Mouse (Mus musculus) kidney, embryonic 15.5 days (tissue): ENCODE measurements around the gene Gmds. TPM values are rescaled to one million over a fixed set of nuclear protein-coding genes. Genes with fewer than 3 reads are reported as not detected.

ENCODE experiments used
- ATAC-seq: fragments of 200-750 bp; cut with Nextera tagmentation; replicated peaks from 2 replicates; pipeline ENCODE4 v1.8.0; 2017; ENCODE audit warnings: moderate TSS enrichment; ENCODE audit not compliant: low FRiP score
- H3K27ac ChIP-seq: fragments of 300-500 bp; sonication (generic); 2 replicates; pipeline ENCODE4 v1.5.1; 2015; ENCODE audit warnings: mild to moderate bottlenecking, inconsistent platforms
- H3K27me3 ChIP-seq: fragments of 300-500 bp; sonication (generic); 2 replicates; pipeline ENCODE4 v1.6.1; 2015; ENCODE audit warnings: inconsistent platforms
- H3K36me3 ChIP-seq: fragments of 300-500 bp; sonication (generic); 2 replicates; pipeline ENCODE4 v1.6.1; 2015; ENCODE audit warnings: inconsistent platforms
- H3K4me1 ChIP-seq: fragments of 300-500 bp; sonication (generic); 2 replicates; pipeline ENCODE4 v1.6.1; 2015; ENCODE audit warnings: inconsistent platforms
- H3K4me2 ChIP-seq: fragments of 300-500 bp; sonication (generic); 2 replicates; pipeline ENCODE4 v1.6.1; 2015; ENCODE audit warnings: moderate library complexity, mild to moderate bottlenecking, inconsistent platforms
- H3K4me3 ChIP-seq: fragments of 300-500 bp; sonication (generic); replicated peaks from 2 replicates; pipeline ENCODE4 v1.5.1; 2015; ENCODE audit warnings: mild to moderate bottlenecking, inconsistent platforms
- H3K9ac ChIP-seq: fragments of 300-500 bp; sonication (generic); 2 replicates; pipeline ENCODE4 v1.6.1; 2015; ENCODE audit warnings: mild to moderate bottlenecking, inconsistent platforms
- H3K9me3 ChIP-seq: fragments of 300-500 bp; sonication (generic); replicated peaks from 2 replicates; pipeline ENCODE4 v1.6.1; 2016; ENCODE audit warnings: inconsistent platforms
- WGBS: fragments of 180-500 bp; shearing (Covaris S2); methylation state at CpG from one replicate; pipeline ENCODE4 v1.1.7; 2015; ENCODE audit warnings: mixed read lengths; 5-methylcytosine and 5-hydroxymethylcytosine counted together
- polyA plus RNA-seq: library from polyadenylated mRNA; unstranded; fragments of >200 nt; fragmentation: Nextera tagmentation; extraction: Ambion mirVana; gene quantifications from 2 replicates; pipeline ENCODE4 v1.2.1, GENCODE M21; 2015

Gene Gmds
- polyA plus RNA-seq, 1 experiment from 2014 or later, result 31.8 TPM

DNA sequence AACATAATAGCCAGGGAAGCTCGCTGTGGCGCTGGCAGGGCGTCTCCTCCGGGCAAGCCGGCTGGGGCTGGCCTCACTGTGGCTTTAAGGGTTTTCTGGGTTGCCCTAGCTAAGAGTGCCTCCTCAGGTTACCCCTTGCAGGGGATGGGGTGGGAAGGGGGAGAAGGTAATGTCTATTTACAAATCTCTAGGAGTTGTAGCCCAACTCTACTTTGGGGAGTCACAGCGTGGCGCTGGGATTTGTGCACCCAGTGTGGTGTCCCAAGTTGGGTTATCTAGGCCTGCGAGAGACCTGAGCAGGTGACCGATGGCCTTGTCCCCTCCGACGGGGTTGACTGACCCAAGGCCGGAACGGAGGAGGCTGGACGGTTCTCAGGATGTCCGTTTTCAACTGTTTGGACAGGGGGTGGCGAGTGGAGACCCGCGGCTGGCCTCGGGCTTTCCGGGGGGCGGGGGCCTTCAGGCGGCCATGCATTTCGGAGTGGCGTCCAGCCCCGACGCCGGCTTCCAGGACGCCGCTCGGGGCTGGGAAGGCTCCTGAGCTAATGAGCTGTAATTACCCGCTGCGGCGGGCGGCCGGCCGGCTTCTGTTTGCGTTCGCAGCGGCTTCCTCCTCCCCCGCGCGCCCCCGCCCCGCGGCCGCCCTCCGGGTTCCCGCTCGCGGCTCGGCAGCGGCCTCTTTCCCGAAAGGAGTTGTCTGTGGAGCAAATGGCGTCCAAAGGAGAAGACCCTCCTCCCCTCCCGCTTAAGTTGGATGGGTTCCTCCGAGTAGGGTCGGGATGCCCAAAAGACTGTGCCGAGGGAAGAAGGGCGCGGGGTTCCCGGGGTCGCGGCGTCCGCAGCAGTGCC, 527.6 kb downstream of the Gmds start:
- peak overlapping the region; percentile 69 for H3K4me2 ChIP-seq
- WGBS, result 1% methylated on average over 53 of the region's 65 CpGs
- H3K27me3 ChIP-seq, result peaks cover 22% of the 10 kb centered on the region; the same call in 1 of the 2 replicates
- H3K4me1 ChIP-seq, result peaks cover 61% of the 10 kb centered on the region
- peak overlapping the region; percentile 55 for H3K4me3 ChIP-seq
- peak overlapping the region; percentile 54 for H3K27ac ChIP-seq
- H3K9me3 ChIP-seq, result no peaks in the 10 kb centered on the region
- no peaks in the 10 kb centered on the region for H3K36me3 ChIP-seq
- ATAC-seq, result peak; percentile 10; the same call in 1 of the 2 replicates
- peak overlapping the region; percentile 45 for H3K9ac ChIP-seq

- 2% methylated on average over 9 of the region's 9 CpGs for WGBS
- Histone ChIP-seq H3K27ac (peak overlapping the region; percentile 54), H3K36me3 (no peaks in the 10 kb centered on the region), H3K27me3 (peaks cover 28% of the 10 kb centered on the region; the same call in 1 of the 2 replicates), H3K4me2 (peak overlapping the region; percentile 69), H3K4me1 (peaks cover 61% of the 10 kb centered on the region), H3K9ac (peak overlapping the region; percentile 45), H3K4me3 (peak overlapping the region; percentile 55), H3K9me3 (no peaks in the 10 kb centered on the region)
- ATAC-seq, result no peak
Observed at GRCm38 (mm10) chr13:31810375-31810692, 528.2 kb downstream of the Gmds start.

DNA sequence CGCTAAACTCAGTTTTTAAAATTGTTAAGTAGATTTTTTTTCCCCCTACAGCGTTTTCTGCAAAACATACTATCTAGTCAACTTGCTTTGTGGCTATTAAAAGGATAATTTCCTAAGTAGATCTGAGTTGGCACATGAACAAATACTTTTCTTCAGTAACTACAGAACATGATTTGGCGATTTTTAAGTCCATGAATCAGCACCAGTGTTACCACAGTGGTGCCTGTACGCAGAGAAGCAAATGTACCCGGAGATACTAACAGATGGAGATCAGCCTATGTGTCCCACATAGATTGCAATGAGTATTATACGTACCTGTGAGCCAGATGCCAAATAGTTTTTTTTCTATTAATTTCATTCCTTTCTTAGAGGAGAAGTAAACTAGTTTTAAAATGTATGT, 528.8 kb downstream of the Gmds start:
- Histone ChIP-seq H3K27me3 (peaks cover 30% of the 10 kb centered on the region; the same call in 1 of the 2 replicates), H3K4me3 (peak overlapping the region; percentile 46), H3K4me1 (peaks cover 59% of the 10 kb centered on the region), H3K4me2 (peak overlapping the region; percentile 50), H3K27ac (0 out of 2 replicates have a peak overlapping the region, but pooled peaks have one; percentile 27), H3K9ac (peak overlapping the region; percentile 41; the same call in 1 of the 2 replicates), H3K9me3 (no peaks in the 10 kb centered on the region), H3K36me3 (no peaks in the 10 kb centered on the region)
- 11% methylated on average over 6 of the region's 6 CpGs for WGBS
- ATAC-seq, result no peak

- H3K9me3 ChIP-seq, result no peaks in the 10 kb centered on the region
- no peaks in the 10 kb centered on the region for H3K36me3 ChIP-seq
- peaks cover 59% of the 10 kb centered on the region for H3K4me1 ChIP-seq
- H3K27ac ChIP-seq, result peak overlapping the region; percentile 99
- peaks cover 31% of the 10 kb centered on the region; the same call in 1 of the 2 replicates for H3K27me3 ChIP-seq
- H3K9ac ChIP-seq, result peak overlapping the region; percentile 97
- WGBS, result 4% methylated on average over 16 of the region's 16 CpGs
- peak overlapping the region; percentile 86 for H3K4me2 ChIP-seq
- ATAC-seq, result no peak
- peak overlapping the region; percentile 87 for H3K4me3 ChIP-seq
Observed at GRCm38 (mm10) chr13:31808804-31809420, 529.6 kb downstream of the Gmds start.

- Histone ChIP-seq H3K4me2 (peak overlapping the region; percentile 86), H3K27me3 (peaks cover 25% of the 10 kb centered on the region), H3K9ac (peak overlapping the region; percentile 97), H3K27ac (peak overlapping the region; percentile 99), H3K9me3 (no peaks in the 10 kb centered on the region), H3K4me1 (peaks cover 59% of the 10 kb centered on the region), H3K4me3 (peak overlapping the region; percentile 87), H3K36me3 (no peaks in the 10 kb centered on the region)
- WGBS, result under 1% methylated on average over 46 of the region's 73 CpGs
- no peak for ATAC-seq
Observed at GRCm38 (mm10) chr13:31808116-31808803, 530.3 kb downstream of the Gmds start.

DNA sequence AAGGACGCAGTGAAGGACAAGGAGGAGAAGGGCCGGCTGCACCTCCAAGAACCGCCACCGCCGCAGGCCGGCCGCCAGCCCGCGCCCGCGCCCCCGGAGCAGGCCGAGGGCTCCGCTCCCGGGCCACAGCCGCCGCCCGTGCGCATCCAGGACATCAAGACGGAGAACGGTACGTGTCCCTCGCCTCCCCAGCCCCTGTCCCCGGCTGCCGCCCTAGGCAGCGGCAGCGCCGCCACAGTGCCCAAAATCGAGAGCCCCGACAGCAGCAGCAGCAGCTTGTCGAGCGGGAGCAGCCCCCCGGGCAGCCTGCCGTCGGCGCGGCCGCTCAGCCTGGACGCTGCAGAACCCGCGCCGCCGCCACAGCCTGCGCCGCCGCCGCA, 530.8 kb downstream of the Gmds start:
- ATAC-seq, result no peak
- H3K4me1 ChIP-seq, result peaks cover 59% of the 10 kb centered on the region
- H3K27ac ChIP-seq, result peak overlapping the region; percentile 99
- H3K4me3 ChIP-seq, result peak overlapping the region; percentile 87
- peaks cover 25% of the 10 kb centered on the region for H3K27me3 ChIP-seq
- no peaks in the 10 kb centered on the region for H3K36me3 ChIP-seq
- H3K4me2 ChIP-seq, result peak overlapping the region; percentile 86
- H3K9me3 ChIP-seq, result no peaks in the 10 kb centered on the region
- WGBS, result 1% methylated on average over 40 of the region's 47 CpGs
- H3K9ac ChIP-seq, result peak overlapping the region; percentile 97

DNA sequence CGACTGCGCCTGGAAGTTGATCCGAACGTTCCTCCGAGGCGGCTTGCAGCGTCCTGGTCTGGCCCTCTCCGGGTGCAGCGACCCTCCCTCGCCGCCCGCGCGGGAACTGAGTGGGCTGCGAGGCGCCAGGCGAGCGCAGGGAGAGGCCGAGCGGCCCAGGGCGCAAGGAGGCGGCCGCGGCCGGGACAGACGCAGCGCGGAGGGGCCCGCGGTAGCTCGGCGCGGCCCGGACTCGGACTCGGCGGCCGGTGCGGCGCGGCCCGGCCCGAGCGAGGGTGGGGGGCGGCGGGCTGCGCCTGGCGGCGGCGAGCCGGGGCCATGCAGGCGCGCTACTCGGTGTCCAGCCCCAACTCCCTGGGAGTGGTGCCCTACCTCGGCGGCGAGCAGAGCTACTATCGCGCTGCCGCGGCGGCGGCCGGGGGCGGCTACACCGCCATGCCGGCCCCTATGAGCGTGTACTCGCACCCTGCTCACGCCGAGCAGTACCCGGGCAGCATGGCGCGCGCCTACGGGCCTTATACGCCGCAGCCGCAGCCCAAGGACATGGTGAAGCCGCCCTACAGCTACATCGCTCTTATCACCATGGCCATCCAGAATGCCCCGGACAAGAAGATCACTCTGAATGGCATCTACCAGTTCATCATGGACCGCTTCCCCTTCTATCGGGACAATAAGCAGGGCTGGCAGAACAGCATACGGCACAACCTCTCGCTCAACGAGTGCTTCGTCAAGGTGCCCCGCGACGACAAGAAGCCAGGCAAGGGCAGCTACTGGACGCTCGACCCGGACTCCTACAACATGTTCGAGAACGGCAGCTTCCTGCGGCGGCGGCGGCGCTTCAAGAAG, 531.4 kb downstream of the Gmds start:
- Histone ChIP-seq H3K4me2 (peak overlapping the region; percentile 86), H3K4me1 (peaks cover 60% of the 10 kb centered on the region), H3K27ac (peak overlapping the region; percentile 99), H3K27me3 (peaks cover 25% of the 10 kb centered on the region), H3K9me3 (no peaks in the 10 kb centered on the region), H3K4me3 (peak overlapping the region; percentile 87), H3K36me3 (no peaks in the 10 kb centered on the region), H3K9ac (peak overlapping the region; percentile 97)
- under 1% methylated on average over 97 of the region's 101 CpGs for WGBS
- peak; percentile 10 for ATAC-seq

GRCm38 (mm10) chr13:31806428-31806832, 532.1 kb downstream of the Gmds start, which contains the start of gene Foxc1:
Foxc1 (plus strand) TSS chr13:31806633.
- H3K4me3 ChIP-seq, result peak within 1 kb of the TSS; percentile 87
- no peaks in the 10 kb centered on the region for H3K36me3 ChIP-seq
- peak within 1 kb of the TSS; percentile 97 for H3K9ac ChIP-seq
- H3K4me1 ChIP-seq, result peaks cover 62% of the 10 kb centered on the region
- H3K4me2 ChIP-seq, result peak within 1 kb of the TSS; percentile 86
- H3K27me3 ChIP-seq, result peaks cover 27% of the 10 kb centered on the region
- H3K9me3 ChIP-seq, result no peaks in the 10 kb centered on the region
- 1% methylated on average over 37 of the region's 40 CpGs for WGBS
- peak within 1 kb of the TSS; percentile 99 for H3K27ac ChIP-seq
- ATAC-seq, result peak; percentile 93

DNA sequence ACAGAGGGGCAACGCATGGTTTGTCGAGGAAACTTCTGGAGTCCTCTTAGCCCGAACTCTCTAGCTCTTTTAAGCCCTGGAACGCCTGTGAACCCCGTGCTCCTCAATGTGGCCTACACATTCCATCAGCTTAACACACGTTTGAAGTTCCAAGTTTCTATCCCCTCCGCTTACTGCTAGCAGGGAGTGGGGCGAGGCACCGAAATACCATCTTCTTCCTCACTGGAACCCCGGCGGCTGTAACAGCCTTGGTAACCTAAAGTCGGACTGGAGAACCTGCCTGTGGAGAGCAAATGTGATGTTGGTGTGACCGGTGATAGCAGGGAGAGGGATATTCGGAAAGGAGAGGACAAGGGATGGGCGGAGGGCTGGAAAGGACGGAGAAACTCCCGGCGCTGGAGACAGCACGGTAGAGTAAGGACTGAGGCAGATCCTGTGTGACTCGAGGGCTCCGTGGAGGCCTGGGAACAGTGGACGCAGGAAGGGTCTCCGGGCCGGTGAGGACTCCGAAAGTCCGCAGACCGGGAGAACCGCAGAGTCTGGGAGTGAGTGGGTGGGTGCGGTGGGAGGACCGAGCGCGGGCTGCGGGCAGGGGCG, 532.6 kb downstream of the Gmds start:
- H3K9me3 ChIP-seq, result no peaks in the 10 kb centered on the region
- peak overlapping the region; percentile 57 for H3K9ac ChIP-seq
- peaks cover 64% of the 10 kb centered on the region for H3K4me1 ChIP-seq
- peaks cover 30% of the 10 kb centered on the region for H3K27me3 ChIP-seq
- H3K4me3 ChIP-seq, result peak overlapping the region; percentile 87
- 3% methylated on average over 28 of the region's 34 CpGs for WGBS
- peak overlapping the region; percentile 86 for H3K4me2 ChIP-seq
- H3K27ac ChIP-seq, result peak overlapping the region; percentile 99
- H3K36me3 ChIP-seq, result no peaks in the 10 kb centered on the region
- ATAC-seq, result peak; percentile 57

- peaks cover 67% of the 10 kb centered on the region for H3K4me1 ChIP-seq
- peaks cover 43% of the 10 kb centered on the region for H3K27me3 ChIP-seq
- H3K4me2 ChIP-seq, result peak overlapping the region; percentile 56
- no peak overlapping the region for H3K9ac ChIP-seq
- H3K4me3 ChIP-seq, result no peak overlapping the region
- no peaks in the 10 kb centered on the region for H3K36me3 ChIP-seq
- no peak for ATAC-seq
- no peaks in the 10 kb centered on the region for H3K9me3 ChIP-seq
- H3K27ac ChIP-seq, result peak overlapping the region; percentile 37; the same call in 1 of the 2 replicates
- WGBS, result 16% methylated on average over 7 of the region's 7 CpGs
Observed at GRCm38 (mm10) chr13:31804571-31804970, 534.0 kb downstream of the Gmds start.
